Mouse (Mus musculus) embryonic facial prominence, embryonic 14.5 days (tissue): ENCODE measurements around the gene Bcdin3d. TPM values are rescaled to one million over a fixed set of nuclear protein-coding genes. Genes with fewer than 3 reads are reported as not detected.
A peak's percentile ranks its signal among the peaks of the same experiment; 100 is the strongest.

Experiments used
- ATAC-seq: fragments of 200-750 bp; cut with Nextera tagmentation; 2 replicates; pipeline ENCODE4 v1.8.0; 2017; ENCODE audit warnings: low read depth, moderate number of reproducible peaks, moderate TSS enrichment
- DNase-seq: peaks from one replicate; pipeline ENCODE4 v3.0.0-alpha.2; 2015; ENCODE audit warnings: low spot score
- H3K27ac ChIP-seq: fragments of 300-500 bp; sonication (generic); replicated peaks from 2 replicates; pipeline ENCODE4 v1.5.1; 2014; ENCODE audit warnings: low read depth, mild to moderate bottlenecking, low read length, moderate library complexity
- H3K27me3 ChIP-seq: fragments of 300-500 bp; sonication (generic); replicated peaks from 2 replicates; pipeline ENCODE4 v1.6.1; 2014; ENCODE audit warnings: low read length; ENCODE audit not compliant: control insufficient read depth, insufficient read depth
- H3K36me3 ChIP-seq: fragments of 300-500 bp; sonication (generic); 2 replicates; pipeline ENCODE4 v1.6.1; 2014; ENCODE audit warnings: low read length, mixed read lengths; ENCODE audit not compliant: control insufficient read depth, insufficient read depth
- H3K4me1 ChIP-seq: fragments of 300-500 bp; sonication (generic); 2 replicates; pipeline ENCODE4 v1.6.1; 2014; ENCODE audit warnings: antibody characterized with exemption, low read length; ENCODE audit not compliant: control insufficient read depth, insufficient read depth
- H3K4me2 ChIP-seq: fragments of 300-500 bp; sonication (generic); 2 replicates; pipeline ENCODE4 v1.6.1; 2014; ENCODE audit warnings: low read depth, mild to moderate bottlenecking, low read length, moderate library complexity, mixed read lengths
- H3K4me3 ChIP-seq: fragments of 300-500 bp; sonication (generic); 2 replicates; pipeline ENCODE4 v1.5.1; 2014; ENCODE audit warnings: low read depth, mild to moderate bottlenecking, low read length
- H3K9ac ChIP-seq: fragments of 300-500 bp; sonication (generic); 2 replicates; pipeline ENCODE4 v1.6.1; 2014; ENCODE audit warnings: low read depth, mild to moderate bottlenecking, low read length, moderate library complexity, mixed read lengths
- H3K9me3 ChIP-seq: fragments of 300-500 bp; sonication (generic); 2 replicates; pipeline ENCODE4 v1.6.1; 2016; ENCODE audit warnings: low read length; ENCODE audit not compliant: control insufficient read depth
- WGBS: fragments of 180-500 bp; shearing (Covaris S2); extraction: QIAGEN DNeasy Blood & Tissue Kit; methylation state at CpG from one replicate; pipeline ENCODE4 v1.1.7; 2014; 5-methylcytosine and 5-hydroxymethylcytosine counted together
- polyA plus RNA-seq: library from polyadenylated mRNA; unstranded; fragments of >200 nt; fragmentation: Nextera tagmentation; extraction: Ambion mirVana; gene quantifications from 2 replicates; pipeline ENCODE4 v1.2.1, GENCODE M21; 2014

Gene Bcdin3d
- polyA plus RNA-seq, 1 experiment from 2014 or later, result 10.8 TPM

- peak; percentile 88 for DNase-seq
- Histone ChIP-seq H3K4me2 (peak overlapping the region; percentile 27; the same call in 1 of the 2 replicates), H3K4me3 (no peak overlapping the region), H3K9ac (0 out of 2 replicates have a peak overlapping the region, but pooled peaks have one; percentile 41), H3K27me3 (no peaks in the 10 kb centered on the region), H3K9me3 (no peaks in the 10 kb centered on the region), H3K27ac (peak overlapping the region; percentile 86), H3K36me3 (peaks cover 21% of the 10 kb centered on the region; the same call in 1 of the 2 replicates), H3K4me1 (peaks cover 32% of the 10 kb centered on the region)
- ATAC-seq, result peak; percentile 89
- WGBS, result 43% methylated on average over 2 of the region's 2 CpGs
Measured at GRCm38 (mm10) chr15:99440112-99440815, 34.3 kb downstream of the Bcdin3d start.

- 67% methylated on average over 8 of the region's 8 CpGs for WGBS
- Histone ChIP-seq H3K4me1 (peaks cover 32% of the 10 kb centered on the region), H3K27ac (no peak overlapping the region), H3K36me3 (peaks cover 16% of the 10 kb centered on the region; the same call in 1 of the 2 replicates), H3K4me3 (no peak overlapping the region), H3K4me2 (no peak overlapping the region), H3K9me3 (no peaks in the 10 kb centered on the region), H3K9ac (no peak overlapping the region), H3K27me3 (no peaks in the 10 kb centered on the region)
- DNase-seq, result no peak
- ATAC-seq, result no peak
Measured at GRCm38 (mm10) chr15:99438966-99439698, 35.4 kb downstream of the Bcdin3d start.

DNA sequence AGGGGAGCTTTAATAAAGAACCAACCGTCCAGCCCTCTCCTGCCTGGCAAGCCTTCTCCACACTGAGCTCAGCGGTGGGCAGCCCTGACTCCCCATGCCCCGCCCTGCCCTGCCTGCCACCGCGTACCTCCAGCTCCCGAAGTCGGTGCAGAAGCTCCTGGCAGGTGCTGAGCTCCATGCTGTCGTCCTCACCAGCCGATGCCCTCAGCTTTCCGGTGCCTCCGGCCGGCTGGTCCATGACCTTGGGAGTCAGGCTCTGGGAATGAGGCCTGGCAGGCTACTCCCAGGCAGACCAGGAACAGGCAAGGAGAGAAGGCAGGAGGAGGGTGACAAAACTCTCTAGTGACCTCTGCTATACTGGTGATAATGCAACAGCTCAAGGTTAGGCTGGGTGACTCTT is 40.6 kb downstream of the Bcdin3d start:
- Histone ChIP-seq H3K36me3 (peaks cover 45% of the 10 kb centered on the region), H3K4me3 (no peak overlapping the region), H3K4me2 (no peak overlapping the region), H3K27ac (no peak overlapping the region), H3K9me3 (no peaks in the 10 kb centered on the region), H3K9ac (no peak overlapping the region), H3K27me3 (no peaks in the 10 kb centered on the region), H3K4me1 (peaks cover 4% of the 10 kb centered on the region)
- DNase-seq (no peak), ATAC-seq (no peak)
- whole genome bisulfite sequencing, result 88% methylated on average over 12 of the region's 12 CpGs

- Histone ChIP-seq H3K27ac (no peak overlapping the region), H3K4me2 (no peak overlapping the region), H3K9me3 (no peaks in the 10 kb centered on the region), H3K4me3 (no peak overlapping the region), H3K4me1 (peaks cover 4% of the 10 kb centered on the region), H3K27me3 (no peaks in the 10 kb centered on the region), H3K9ac (no peak overlapping the region), H3K36me3 (peaks cover 46% of the 10 kb centered on the region)
- ATAC-seq (no peak), DNase-seq (no peak)
- 92% methylated on average over 16 of the region's 16 CpGs for WGBS
Measured at GRCm38 (mm10) chr15:99433081-99433718, 41.3 kb downstream of the Bcdin3d start.

DNA sequence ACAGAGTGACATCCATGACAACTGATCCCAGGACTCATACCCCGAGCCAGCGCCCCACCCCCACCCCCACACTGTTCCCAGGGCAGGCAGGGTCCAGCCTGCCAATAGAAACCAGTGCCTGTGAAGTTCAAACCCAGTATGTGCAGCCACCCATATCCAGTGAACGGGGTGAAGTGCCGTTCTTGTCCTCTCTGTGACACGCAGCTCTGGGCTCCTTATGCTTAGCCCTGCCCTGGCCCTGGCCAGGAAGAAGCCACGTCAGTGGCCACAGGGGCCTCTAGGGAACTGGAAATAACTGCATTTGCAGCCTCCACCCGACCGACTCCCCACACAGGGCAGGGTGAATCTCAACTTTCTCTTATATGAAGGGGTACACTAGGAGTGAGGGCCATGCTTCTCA is 42.6 kb downstream of the Bcdin3d start:
- H3K9ac ChIP-seq, result no peak overlapping the region
- H3K36me3 ChIP-seq, result peaks cover 54% of the 10 kb centered on the region
- peak overlapping the region; percentile 40; the same call in 1 of the 2 replicates for H3K27ac ChIP-seq
- no peaks in the 10 kb centered on the region for H3K27me3 ChIP-seq
- no peak overlapping the region for H3K4me2 ChIP-seq
- DNase-seq (peak; percentile 33), ATAC-seq (peak; percentile 54)
- H3K4me3 ChIP-seq, result no peak overlapping the region
- WGBS, result 63% methylated on average over 8 of the region's 8 CpGs
- no peaks in the 10 kb centered on the region; the same call in 1 of the 2 replicates for H3K4me1 ChIP-seq
- H3K9me3 ChIP-seq, result no peaks in the 10 kb centered on the region

- no peaks in the 10 kb centered on the region for H3K9me3 ChIP-seq
- H3K4me3 ChIP-seq, result no peak overlapping the region
- WGBS, result 71% methylated on average over 7 of the region's 7 CpGs
- H3K27me3 ChIP-seq, result no peaks in the 10 kb centered on the region
- no peaks in the 10 kb centered on the region; the same call in 1 of the 2 replicates for H3K4me1 ChIP-seq
- ATAC-seq (peak; percentile 69; the same call in 1 of the 2 replicates), DNase-seq (peak; percentile 63)
- H3K27ac ChIP-seq, result peak overlapping the region; percentile 40; the same call in 1 of the 2 replicates
- H3K36me3 ChIP-seq, result peaks cover 59% of the 10 kb centered on the region
- no peak overlapping the region for H3K4me2 ChIP-seq
- no peak overlapping the region for H3K9ac ChIP-seq
Measured at GRCm38 (mm10) chr15:99431504-99431903, 43.0 kb downstream of the Bcdin3d start.

DNA sequence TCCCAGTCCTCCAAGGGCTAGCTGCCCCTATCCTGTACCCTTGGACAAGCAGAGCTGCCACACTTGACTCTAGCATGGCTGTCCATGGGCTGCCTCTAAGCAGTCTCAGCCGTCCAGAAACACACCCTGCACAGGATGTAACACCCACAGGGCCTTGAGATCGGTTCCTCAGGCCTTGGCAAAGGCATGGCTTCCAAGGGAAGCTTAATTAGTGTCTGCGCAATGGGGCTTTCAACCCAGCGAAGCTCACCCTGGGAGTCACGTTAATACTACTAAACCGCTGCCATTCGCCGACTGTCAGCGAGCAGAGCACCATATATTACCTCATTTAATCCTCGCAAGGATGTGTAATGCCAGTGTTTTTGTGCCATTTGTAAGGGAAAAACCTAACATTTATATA is 43.5 kb downstream of the Bcdin3d start:
- WGBS, result 84% methylated on average over 10 of the region's 10 CpGs
- Histone ChIP-seq H3K4me3 (no peak overlapping the region), H3K4me2 (no peak overlapping the region), H3K4me1 (no peaks in the 10 kb centered on the region; the same call in 1 of the 2 replicates), H3K27ac (no peak overlapping the region), H3K9ac (no peak overlapping the region), H3K27me3 (no peaks in the 10 kb centered on the region), H3K9me3 (no peaks in the 10 kb centered on the region), H3K36me3 (peaks cover 63% of the 10 kb centered on the region)
- DNase-seq (no peak), ATAC-seq (no peak)

DNA sequence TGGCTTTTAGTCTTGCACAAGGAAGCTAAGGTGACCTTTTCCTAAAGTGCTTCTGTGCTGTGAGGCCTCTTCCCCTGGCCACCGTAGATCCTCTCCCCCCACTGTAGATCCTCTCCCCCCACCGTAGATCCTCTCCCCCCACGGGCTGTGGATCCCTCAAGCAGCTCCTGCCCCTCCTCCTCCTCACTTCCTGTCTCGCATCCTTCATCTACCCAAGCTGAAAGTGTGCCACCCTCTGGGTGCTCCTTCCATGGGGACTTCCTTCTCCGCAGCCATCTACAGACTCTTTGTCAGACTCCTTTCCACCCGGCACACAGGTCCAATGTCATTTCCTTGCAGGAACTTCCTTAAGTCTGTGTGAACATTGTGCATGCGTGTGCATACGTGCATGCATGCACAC is 44.1 kb downstream of the Bcdin3d start:
- Histone ChIP-seq H3K9me3 (no peaks in the 10 kb centered on the region), H3K27me3 (no peaks in the 10 kb centered on the region), H3K36me3 (peaks cover 70% of the 10 kb centered on the region), H3K4me3 (no peak overlapping the region), H3K27ac (no peak overlapping the region), H3K9ac (no peak overlapping the region), H3K4me1 (no peaks in the 10 kb centered on the region), H3K4me2 (no peak overlapping the region)
- ATAC-seq, result no peak
- 82% methylated on average over 8 of the region's 8 CpGs for WGBS
- DNase-seq, result no peak
